Mouse (Mus musculus): ENCODE data around the gene Agap2.

The Agap2 gene

GRCm38 (mm10) chr10:127137896-127138295, 62.8 kb downstream of the Agap2 start:
- no peak for DNase-seq

DNA sequence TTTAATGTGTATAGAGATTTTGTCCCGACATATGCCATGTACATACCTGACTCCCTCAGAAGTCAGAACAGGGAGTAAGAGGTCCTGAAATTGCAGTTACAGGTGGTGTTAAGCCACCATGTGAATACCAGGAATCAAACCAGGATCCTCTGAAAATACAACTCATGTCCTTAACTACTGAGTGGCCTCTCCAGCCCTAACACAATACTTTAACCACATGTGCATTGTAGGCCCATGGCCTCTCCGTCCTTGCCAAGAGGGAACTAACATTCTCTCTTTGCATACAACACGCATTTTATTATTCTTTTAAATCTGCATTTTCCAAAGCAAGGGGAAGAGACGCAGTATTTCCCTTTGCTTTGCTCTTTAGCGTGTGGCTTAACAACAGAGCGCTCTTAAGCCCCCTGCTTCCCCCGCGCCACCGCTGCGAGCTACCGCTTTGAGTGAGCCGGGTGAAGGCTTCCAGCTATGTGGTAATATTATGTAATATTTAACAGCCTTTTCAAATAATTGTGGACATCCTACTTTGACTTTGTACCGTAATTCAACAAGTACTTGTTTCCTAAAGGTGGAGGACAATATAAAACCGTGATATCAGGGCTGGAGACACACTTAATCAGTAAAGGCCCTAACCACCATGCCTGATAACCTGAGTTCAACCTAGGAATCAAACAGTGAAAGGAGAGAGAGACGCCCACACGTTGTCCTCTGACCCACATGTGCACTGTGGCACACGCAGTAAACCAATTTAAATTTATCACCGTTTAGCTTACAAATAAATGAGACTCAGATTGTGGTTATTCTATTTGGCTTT, 63.5 kb downstream of the Agap2 start:
- no peak for DNase-seq

DNA sequence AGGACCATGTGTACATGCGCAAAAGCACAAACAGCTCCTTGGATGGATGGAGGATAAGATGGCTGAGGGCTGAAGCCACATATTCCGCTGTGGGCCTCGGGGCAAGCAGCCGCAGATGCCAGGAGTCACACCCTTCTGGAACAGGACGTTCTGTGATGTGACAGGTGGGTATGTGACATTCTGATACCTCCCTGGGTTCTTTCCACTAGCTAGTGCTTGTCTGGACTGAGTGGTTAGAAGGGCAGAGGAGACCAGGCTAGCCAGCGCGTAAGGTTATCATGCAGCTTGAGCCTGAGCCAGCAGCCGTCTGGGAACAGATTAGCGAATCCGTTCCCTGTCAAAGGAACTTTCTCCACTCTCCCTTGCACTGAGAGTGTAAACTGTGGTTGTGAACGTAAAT, 65.9 kb downstream of the Agap2 start:
- DNase-seq: no peak

DNA sequence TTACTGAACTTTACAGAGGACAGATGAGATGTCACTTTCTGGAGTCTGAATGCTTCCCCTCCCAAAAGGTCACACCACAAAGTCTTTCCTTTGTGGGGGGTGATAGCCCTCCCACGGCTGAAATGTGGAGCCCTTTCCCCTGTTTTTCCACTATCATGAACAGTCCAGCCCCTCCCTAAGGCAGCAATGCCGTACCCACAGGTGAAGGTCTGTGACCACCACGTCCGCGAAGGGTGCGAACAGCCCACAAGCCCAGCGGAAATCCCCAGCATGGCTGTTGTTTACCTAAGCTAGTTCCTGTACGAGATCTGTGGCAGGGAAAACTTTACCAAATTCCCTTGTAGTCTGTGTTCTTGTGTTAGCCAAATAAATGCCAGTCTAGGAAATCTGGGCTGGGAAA, 66.4 kb downstream of the Agap2 start:
- DNase-seq: no peak

Data from liver (tissue).